Mouse (Mus musculus) heart, postnatal 25 days (tissue): Measurements from ENCODE around the gene Fth1. TPM values are rescaled to one million over a fixed set of nuclear protein-coding genes. Genes with fewer than 3 reads are reported as not detected.
"Not testable (repeated sequence)": the region's sequence is repeated elsewhere in the genome, so short reads cannot be mapped to it uniquely, and the experiment has no call there.

Source experiments
- DNase-seq: peaks from one replicate; pipeline ENCODE4 v3.0.0; 2022; ENCODE audit warnings: low spot score
- intact Hi-C: fragments of 180-260 bp; cut with DNase I; formaldehyde crosslinking; loops from one replicate; pipeline ENCODE4 v1.15.1; 2025
- total RNA-seq, 2 experiments: library from RNA; stranded (reverse); gene quantifications; 2 replicates each; pipeline ENCODE4 v1.2.3; 2021

Gene Fth1
- total RNA-seq, 2 experiments from 2014 or later = 2,502 to 2,556 TPM

DNA sequence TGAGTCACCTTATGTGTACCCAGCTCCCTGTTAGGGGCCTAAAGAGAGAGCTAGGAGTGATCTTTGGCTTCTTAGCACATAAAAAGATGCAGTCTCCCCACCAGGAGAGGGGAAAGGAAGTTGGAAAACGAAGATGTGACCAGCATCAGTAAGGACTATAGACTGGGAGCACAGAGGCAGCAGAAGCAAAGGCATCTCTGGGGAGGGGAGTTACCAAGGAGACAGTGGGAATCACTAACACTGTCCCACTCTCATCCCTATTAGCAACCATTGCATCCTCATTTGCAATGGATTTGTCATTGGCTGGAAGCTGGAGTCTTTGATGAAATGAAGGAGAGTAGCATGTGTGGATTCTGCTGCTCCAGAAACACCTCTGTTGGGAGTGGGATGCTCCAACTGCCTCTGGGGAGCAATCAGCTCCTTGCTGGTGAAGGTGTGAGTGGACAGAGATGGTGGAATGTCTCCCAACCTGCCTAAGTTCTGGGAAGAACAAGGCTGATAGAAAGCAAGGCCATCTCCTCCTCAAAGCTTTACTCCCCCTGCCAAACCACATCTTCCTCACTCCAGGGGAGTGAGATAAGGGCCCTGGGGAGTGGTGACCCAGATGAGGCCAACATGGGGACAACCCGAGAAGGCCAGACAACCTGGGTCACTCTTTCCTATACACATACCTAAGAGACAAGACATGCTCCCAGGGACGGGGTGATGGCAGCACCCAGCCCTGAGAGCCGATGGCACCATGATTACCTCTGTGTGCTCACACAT lies 23.6 kb upstream of the Fth1 start:
- intact Hi-C loops = no loop called here
- no peak for DNase-seq

GRCm38 (mm10) chr19:9957965-9958364 lies 22.4 kb upstream of the Fth1 start:
- intact Hi-C loops = no loop called here
- no peak for DNase-seq

DNA sequence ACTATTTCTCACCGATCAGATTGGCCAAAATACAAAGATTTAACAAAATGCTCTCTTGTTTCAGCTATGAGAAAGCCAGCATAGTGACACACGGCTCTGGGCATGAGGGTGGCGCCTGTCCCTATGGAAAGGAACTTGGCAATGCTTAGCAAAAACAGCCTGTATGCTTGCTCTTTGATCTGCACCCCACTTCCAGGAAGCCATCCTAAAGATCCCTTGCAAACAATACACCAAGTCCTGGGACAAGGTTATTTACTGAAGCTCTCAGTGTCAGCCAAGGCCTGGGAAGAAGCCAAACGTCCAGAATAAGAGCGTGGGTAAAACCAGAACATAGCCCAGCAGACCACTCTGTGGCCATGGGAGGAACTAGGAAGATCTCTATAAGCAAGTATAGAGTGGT lies 19.6 kb upstream of the Fth1 start:
- intact Hi-C loops = no loop called here
- no peak for DNase-seq

DNA sequence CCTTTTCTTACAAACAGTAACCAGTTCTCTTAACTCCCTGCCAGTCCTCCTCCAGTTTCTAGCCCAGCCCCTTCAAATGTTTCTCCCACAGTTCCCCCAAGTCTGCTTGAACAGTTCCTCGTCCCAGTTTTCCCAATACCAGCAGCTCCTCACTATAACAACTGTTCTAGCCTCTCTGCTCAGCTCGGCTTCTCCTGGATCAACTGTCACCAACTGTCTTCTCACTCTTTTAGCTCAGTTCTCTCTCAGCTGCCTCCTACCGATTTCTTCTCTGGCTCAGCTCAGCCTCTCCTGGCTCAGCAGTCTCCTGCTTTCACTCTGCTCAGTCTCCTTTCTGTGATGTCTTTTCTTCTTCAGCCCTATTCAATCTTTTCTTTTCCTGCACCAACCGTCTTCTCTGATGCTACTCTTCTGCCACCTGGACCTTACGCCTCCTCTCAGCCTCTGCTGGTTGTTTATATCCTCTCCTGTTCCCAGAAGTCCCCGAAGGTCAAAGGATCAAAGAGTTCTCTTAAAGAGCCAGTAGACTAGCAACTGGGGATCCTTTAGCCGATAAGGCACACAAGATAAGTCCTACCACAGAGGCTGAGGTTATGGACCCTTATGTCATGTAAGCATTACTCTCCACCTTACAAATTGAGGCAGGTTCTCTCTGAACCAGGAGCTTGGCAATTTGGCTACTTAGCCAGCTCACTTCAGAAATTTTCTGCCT lies 16.0 kb upstream of the Fth1 start:
- intact Hi-C loops = no loop called here
- DNase-seq = no peak

DNA sequence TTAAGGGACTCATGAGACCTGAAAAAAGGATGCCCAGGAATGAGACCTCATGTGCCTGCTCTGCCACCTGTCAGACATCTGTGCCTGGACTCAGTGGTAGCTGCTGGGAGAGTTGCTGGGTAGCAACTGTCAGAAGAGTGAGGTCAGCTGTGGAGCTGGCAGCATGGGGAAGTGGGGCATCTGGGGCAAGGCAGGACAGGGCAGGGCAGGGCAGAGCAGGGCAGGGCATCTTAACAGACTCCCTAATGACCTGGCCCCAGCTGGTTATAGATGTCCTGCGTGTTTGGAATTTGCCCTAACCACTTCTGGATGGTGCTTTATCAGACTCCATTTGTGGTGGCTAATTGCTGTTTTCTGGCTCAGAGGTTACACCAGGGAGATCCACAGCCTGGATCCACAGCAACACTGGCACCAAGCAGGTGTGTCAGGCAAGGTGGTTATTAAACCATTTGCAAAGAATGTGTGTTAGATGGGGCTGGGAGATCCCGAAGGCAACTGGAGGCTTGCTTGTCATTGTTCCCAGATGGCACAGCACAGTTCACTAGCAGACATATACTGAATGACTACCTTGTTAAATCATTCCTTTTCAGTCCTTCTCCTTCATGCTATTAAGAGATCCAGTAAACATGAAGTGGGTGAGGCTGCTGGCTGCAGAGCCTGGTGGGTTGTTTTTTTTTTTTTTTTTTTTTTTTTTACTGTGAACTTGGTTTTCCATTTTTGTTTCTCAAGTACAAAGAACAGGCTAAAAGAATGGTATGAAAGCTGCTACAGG lies 14.1 kb upstream of the Fth1 start:
- DNase-seq = no peak
- intact Hi-C loops = no loop called here

DNA sequence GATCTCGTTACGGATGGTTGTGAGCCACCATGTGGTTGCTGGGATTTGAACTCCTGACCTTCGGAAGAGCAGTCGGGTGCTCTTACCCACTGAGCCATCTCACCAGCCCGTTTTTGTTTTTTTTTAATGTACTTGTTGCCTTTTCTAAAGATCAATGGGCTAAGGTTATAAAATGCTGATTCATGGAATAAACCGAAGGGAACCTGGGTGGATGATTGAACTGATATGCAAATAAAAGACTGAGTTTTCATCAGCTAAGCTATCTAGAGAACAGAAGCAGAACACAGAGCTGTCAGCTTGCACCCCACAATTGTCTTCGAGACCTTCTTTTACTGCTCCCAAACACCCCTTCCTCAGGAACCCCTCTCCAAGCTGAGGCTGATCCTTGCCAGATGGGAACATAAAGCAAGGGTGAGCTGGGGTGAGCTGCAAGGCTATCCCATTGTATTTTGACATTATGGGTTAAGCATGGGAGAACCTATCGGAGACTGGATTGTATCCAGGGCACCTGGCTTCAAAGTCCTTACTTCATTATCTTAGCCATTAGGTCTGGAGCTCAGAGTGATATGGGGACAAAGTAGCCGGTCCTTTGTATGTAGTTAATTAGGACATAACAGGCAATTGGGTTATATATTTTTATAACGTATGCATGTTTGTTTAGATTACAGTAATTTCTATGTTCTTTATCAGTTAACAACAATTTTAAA lies 12.2 kb upstream of the Fth1 start:
- DNase-seq = no peak
- intact Hi-C loops = no loop called here

DNA sequence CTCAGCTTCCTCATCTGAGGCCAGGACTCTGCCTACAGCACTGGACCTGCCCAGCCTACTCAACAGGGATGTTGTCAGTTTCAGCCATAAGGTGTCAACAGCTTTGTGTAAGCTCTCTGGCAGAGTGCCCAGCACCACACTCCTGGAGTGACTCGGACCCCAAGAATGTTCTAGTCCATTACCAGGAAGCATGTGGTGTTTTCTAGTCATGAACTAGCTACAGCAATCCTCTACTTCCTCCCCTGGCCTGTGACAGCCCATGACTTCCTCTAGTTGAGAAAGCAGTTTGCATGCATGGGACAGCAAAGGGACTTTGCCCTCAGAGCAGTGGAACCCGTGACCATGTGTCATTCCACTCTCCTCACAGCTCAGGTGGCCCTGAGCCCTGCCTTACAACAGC lies 5.5 kb upstream of the Fth1 start:
- DNase-seq, intact Hi-C loops: not testable (repeated sequence)

DNA sequence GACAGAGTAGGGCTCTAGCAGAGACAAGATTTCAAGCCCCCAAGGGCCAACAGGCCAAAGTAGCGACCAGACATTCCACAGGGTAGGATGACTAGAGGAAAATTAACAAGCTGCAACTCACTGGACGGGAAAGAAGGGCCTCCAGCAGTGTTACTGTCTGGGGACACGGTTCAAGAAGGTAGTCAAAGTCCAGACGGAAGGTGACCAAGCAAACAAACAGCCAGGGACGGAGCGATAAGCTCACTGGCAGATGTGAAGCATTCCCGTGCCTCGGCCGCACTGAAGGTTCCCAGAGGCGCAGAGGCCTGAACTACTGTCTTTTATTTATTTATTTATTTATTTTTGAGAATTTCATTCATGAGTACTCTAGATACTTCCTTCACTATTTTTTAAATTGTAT lies 3.3 kb upstream of the Fth1 start:
- DNase-seq = no peak
- intact Hi-C loops = no loop called here

DNA sequence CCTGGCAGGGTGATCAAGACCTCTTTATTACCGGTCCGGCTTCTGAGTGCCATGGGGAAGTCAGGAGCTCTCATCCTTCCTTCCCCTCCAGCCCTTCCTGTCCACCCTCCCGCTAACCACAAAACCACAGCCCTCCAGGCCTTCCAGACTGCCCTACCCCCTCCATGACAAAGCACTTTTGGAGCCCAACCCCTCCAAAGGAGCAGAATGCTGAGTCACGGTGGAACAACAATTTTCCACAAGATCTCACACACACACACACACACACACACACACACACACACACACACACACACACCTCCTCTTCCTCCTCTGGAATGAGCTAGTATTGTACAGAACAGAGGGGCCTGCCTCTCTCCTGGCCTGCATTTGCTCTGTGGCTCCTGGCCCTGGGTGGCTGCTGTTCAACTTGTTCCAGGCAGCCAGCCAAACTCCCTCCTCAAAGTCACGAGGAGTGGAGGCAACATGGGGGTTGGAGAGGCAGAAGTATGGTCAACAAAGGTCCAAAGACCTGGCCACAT lies 1.9 kb upstream of the Fth1 start:
- peak; percentile 75 for DNase-seq
- intact Hi-C loops = no loop called here

- DNase-seq = no peak
- intact Hi-C loops = no loop called here
Observed at GRCm38 (mm10) chr19:9979156-9979555, 1.2 kb upstream of the Fth1 start.

DNA sequence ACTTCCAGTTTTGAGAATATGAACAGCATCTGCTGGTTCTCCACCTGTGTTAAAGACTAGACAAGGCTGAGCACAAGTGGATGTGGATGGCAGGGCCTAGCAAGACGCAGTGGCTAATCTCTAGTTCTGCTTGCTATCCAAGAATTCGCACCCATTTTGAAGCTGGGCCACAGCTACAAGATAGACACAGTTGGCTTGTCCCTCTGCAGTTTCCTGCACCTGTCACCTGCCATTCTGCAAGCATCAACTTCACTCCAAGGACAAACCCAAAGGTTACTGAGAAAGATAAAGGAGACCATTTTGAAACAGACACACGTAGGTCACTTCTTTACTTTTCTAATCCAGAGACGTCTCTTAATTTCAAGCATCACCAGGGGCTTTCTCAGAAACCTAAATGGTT lies 1.2 kb downstream of the Fth1 start:
- DNase-seq = no peak
- intact Hi-C loops = no loop called here

GRCm38 (mm10) chr19:9982151-9982851 lies 1.9 kb downstream of the Fth1 start:
- DNase-seq = peak; percentile 94
- intact Hi-C loops = no loop called here

GRCm38 (mm10) chr19:9982852-9983542 lies 2.6 kb downstream of the Fth1 start:
- DNase-seq = no peak
- intact Hi-C loops = no loop called here

- intact Hi-C loops = loop anchor here (5.0 kb wide), 1 partner anchor 32 kb away; no protein-coding TSS in a partner anchor
- no peak for DNase-seq
Observed at GRCm38 (mm10) chr19:9984111-9985055, 4.0 kb downstream of the Fth1 start.

DNA sequence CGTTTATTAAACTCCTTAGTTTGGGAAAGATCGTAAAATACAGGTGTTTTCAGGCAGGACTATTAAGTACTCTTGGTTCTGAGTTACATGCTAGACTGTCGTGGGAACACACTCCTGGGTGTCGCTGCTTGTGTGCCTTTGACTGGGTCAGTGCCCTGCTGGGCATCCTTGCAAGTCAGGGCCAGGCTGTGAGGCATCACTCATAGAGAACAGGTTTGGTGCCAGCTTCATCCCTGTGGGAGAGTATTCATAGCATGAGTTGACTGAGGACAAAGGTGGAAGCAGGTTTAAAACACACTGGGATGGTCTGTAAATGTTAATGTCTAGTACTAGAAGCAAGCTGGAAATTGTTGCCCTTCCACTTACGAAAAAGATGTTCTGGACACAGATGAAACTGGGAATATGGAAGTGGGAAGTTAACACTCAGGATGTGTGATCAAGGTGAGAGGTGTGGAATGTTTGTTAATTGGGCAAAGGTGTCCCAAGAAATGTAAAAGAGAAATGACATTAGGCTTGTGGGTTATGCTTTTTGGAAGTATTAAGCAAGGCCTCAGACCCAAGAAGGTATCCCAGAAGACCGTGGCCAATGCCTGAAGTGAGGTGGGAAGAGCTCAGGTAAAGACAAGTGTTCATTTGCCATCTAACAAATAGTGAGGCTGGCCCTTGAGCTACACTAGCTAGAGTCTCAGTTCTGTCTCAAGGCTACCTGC lies 4.9 kb downstream of the Fth1 start:
- DNase-seq = no peak
- intact Hi-C loops = loop anchor here (5.0 kb wide), 1 partner anchor 33 kb away; no protein-coding TSS in a partner anchor

GRCm38 (mm10) chr19:9985900-9986421 lies 5.6 kb downstream of the Fth1 start:
- intact Hi-C loops = loop anchor here (5.0 kb wide), 1 partner anchor 34 kb away; no protein-coding TSS in a partner anchor
- DNase-seq = no peak

DNA sequence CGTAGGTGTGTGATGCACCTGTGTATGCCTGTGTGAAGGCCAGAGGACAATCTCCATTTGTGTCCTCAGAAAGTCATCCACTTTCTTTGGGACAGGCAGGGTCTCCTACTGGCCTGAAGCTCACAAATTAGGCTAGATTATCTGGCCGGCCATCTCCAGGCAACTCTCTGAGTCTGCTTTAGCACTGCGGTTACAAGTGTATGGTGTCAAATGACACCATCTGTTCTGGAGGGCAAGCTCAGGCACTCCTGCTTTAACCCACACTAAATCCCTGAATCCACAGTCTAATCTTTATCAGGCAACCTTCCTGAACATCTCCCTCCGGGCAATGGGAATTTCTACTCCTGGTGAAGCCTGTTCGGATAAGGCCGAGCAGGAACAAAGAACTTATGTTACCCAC lies 6.8 kb downstream of the Fth1 start:
- intact Hi-C loops = loop anchor here (5.0 kb wide), 1 partner anchor 35 kb away; no protein-coding TSS in a partner anchor
- no peak for DNase-seq
